Mouse (Mus musculus) midbrain, embryonic 16.5 days (tissue): ENCODE results near the gene Rab2b. TPM values are rescaled to one million over a fixed set of nuclear protein-coding genes. Genes with fewer than 3 reads are reported as not detected.
"Not testable (repeated sequence)": the region's sequence is repeated elsewhere in the genome, so short reads cannot be mapped to it uniquely, and the experiment has no call there.

ENCODE experiments used
- ATAC-seq: fragments of 200-750 bp; cut with Nextera tagmentation; 2 replicates; pipeline ENCODE4 v1.8.0; 2017; ENCODE audit warnings: moderate TSS enrichment
- H3K27ac ChIP-seq: fragments of 300-500 bp; sonication (generic); 2 replicates; pipeline ENCODE4 v1.5.1; 2014; ENCODE audit warnings: mild to moderate bottlenecking, low read length, mixed read lengths
- H3K27me3 ChIP-seq: fragments of 300-500 bp; sonication (generic); 2 replicates; pipeline ENCODE4 v1.6.1; 2014; ENCODE audit warnings: low read depth, low read length, mixed read lengths; ENCODE audit not compliant: control insufficient read depth, insufficient read depth
- H3K36me3 ChIP-seq: fragments of 300-500 bp; sonication (generic); 2 replicates; pipeline ENCODE4 v1.6.1; 2014; ENCODE audit warnings: mild to moderate bottlenecking, low read length, moderate library complexity, mixed read lengths; ENCODE audit not compliant: control insufficient read depth, insufficient read depth
- H3K4me1 ChIP-seq: fragments of 300-500 bp; sonication (generic); 2 replicates; pipeline ENCODE4 v1.6.1; 2014; ENCODE audit warnings: mild to moderate bottlenecking, low read length, mixed read lengths; ENCODE audit not compliant: control insufficient read depth, insufficient read depth
- H3K4me2 ChIP-seq: fragments of 300-500 bp; sonication (generic); 2 replicates; pipeline ENCODE4 v1.6.1; 2014; ENCODE audit warnings: mild to moderate bottlenecking, low read length, mixed read lengths
- H3K4me3 ChIP-seq: fragments of 300-500 bp; sonication (generic); 2 replicates; pipeline ENCODE4 v1.5.1; 2014; ENCODE audit warnings: low read depth, mild to moderate bottlenecking, low read length, moderate library complexity, mixed read lengths
- H3K9ac ChIP-seq: fragments of 300-500 bp; sonication (generic); 2 replicates; pipeline ENCODE4 v1.6.1; 2014; ENCODE audit warnings: low read depth, low read length, mixed read lengths
- H3K9me3 ChIP-seq: fragments of 300-500 bp; sonication (generic); replicated peaks from 2 replicates; pipeline ENCODE4 v1.6.1; 2014; ENCODE audit warnings: mild to moderate bottlenecking, low read length, mixed read lengths; ENCODE audit not compliant: control insufficient read depth, poor library complexity, severe bottlenecking
- WGBS: fragments of 180-500 bp; shearing (Covaris S2); extraction: QIAGEN DNeasy Blood & Tissue Kit; methylation state at CpG from one replicate; pipeline ENCODE4 v1.1.7; 2014; 5-methylcytosine and 5-hydroxymethylcytosine counted together
- polyA plus RNA-seq: library from polyadenylated mRNA; unstranded; fragments of >200 nt; fragmentation: Nextera tagmentation; extraction: Ambion mirVana; gene quantifications from 2 replicates; pipeline ENCODE4 v1.2.1, GENCODE M21; 2015

Rab2b gene
- polyA plus RNA-seq, 1 experiment from 2014 or later: 62.5 TPM

GRCm38 (mm10) chr14:52315283-52315780 lies 36.0 kb upstream of the Rab2b start:
- peak overlapping the region; percentile 97 for H3K27ac ChIP-seq
- H3K4me2 ChIP-seq: peak overlapping the region; percentile 81
- H3K27me3 ChIP-seq: no peaks in the 10 kb centered on the region
- ATAC-seq: peak; percentile 23
- peak overlapping the region; percentile 96 for H3K9ac ChIP-seq
- WGBS: 5% methylated on average over 17 of the region's 17 CpGs
- peak overlapping the region; percentile 83 for H3K4me3 ChIP-seq
- H3K36me3 ChIP-seq: peaks cover 19% of the 10 kb centered on the region
- peaks cover 53% of the 10 kb centered on the region for H3K4me1 ChIP-seq
- no peaks in the 10 kb centered on the region for H3K9me3 ChIP-seq

GRCm38 (mm10) chr14:52314808-52315150 lies 35.4 kb upstream of the Rab2b start:
- Histone ChIP-seq H3K9ac (peak overlapping the region; percentile 96), H3K4me3 (peak overlapping the region; percentile 83), H3K4me2 (peak overlapping the region; percentile 81), H3K27ac (peak overlapping the region; percentile 97), H3K36me3 (peaks cover 19% of the 10 kb centered on the region), H3K9me3 (no peaks in the 10 kb centered on the region), H3K4me1 (peaks cover 53% of the 10 kb centered on the region), H3K27me3 (no peaks in the 10 kb centered on the region)
- 37% methylated on average over 8 of the region's 8 CpGs for WGBS
- ATAC-seq: no peak

- Histone ChIP-seq H3K27me3 (no peaks in the 10 kb centered on the region), H3K9me3 (no peaks in the 10 kb centered on the region), H3K4me3 (peak overlapping the region; percentile 83; the same call in 1 of the 2 replicates), H3K27ac (no peak overlapping the region), H3K36me3 (peaks cover 19% of the 10 kb centered on the region), H3K9ac (peak overlapping the region; percentile 96; the same call in 1 of the 2 replicates), H3K4me2 (peak overlapping the region; percentile 81), H3K4me1 (peaks cover 53% of the 10 kb centered on the region)
- no peak for ATAC-seq
- WGBS: 80% methylated on average over 26 of the region's 26 CpGs
Measured at GRCm38 (mm10) chr14:52313931-52314807, 34.8 kb upstream of the Rab2b start.

GRCm38 (mm10) chr14:52310906-52311305 lies 31.6 kb upstream of the Rab2b start:
- Histone ChIP-seq H3K36me3 (peaks cover 19% of the 10 kb centered on the region), H3K4me2 (peak overlapping the region; percentile 1; the same call in 1 of the 2 replicates)
- WGBS: 92% methylated on average over 2 of the region's 2 CpGs

GRCm38 (mm10) chr14:52310343-52310742 lies 31.0 kb upstream of the Rab2b start:
- H3K4me1 ChIP-seq: peaks cover 45% of the 10 kb centered on the region
- H3K27ac ChIP-seq, H3K27me3 ChIP-seq: not testable (repeated sequence)

More at GRCm38 (mm10) chr14:52310906-52311305, 31.6 kb upstream of the Rab2b start:
- ATAC-seq: no peak
- H3K9me3 ChIP-seq: no peaks in the 10 kb centered on the region
- H3K27ac ChIP-seq: no peak overlapping the region
- no peak overlapping the region for H3K9ac ChIP-seq
- no peak overlapping the region for H3K4me3 ChIP-seq
- H3K4me1 ChIP-seq: peaks cover 46% of the 10 kb centered on the region
- H3K27me3 ChIP-seq: no peaks in the 10 kb centered on the region

GRCm38 (mm10) chr14:52306100-52306499 lies 26.8 kb upstream of the Rab2b start:
- H3K27me3 ChIP-seq: no peaks in the 10 kb centered on the region
- no peak overlapping the region for H3K9ac ChIP-seq
- no peak for ATAC-seq
- H3K36me3 ChIP-seq: no peaks in the 10 kb centered on the region
- 91% methylated on average over 2 of the region's 2 CpGs for WGBS
- H3K4me3 ChIP-seq: no peak overlapping the region
- H3K27ac ChIP-seq: no peak overlapping the region
- H3K4me2 ChIP-seq: no peak overlapping the region
- H3K4me1 ChIP-seq: peaks cover 12% of the 10 kb centered on the region
- no peaks in the 10 kb centered on the region for H3K9me3 ChIP-seq

More at GRCm38 (mm10) chr14:52310343-52310742, 31.0 kb upstream of the Rab2b start:
- peaks cover 19% of the 10 kb centered on the region for H3K36me3 ChIP-seq
- not testable (repeated sequence) for H3K9me3 ChIP-seq, H3K9ac ChIP-seq, H3K4me2 ChIP-seq, H3K4me3 ChIP-seq, ATAC-seq
- WGBS: 96% methylated on average over 5 of the region's 6 CpGs

GRCm38 (mm10) chr14:52304644-52305271 lies 25.4 kb upstream of the Rab2b start, which contains the start of gene Mettl3:
Mettl3 (minus strand) TSS chr14:52305128.
- Histone ChIP-seq H3K4me1 (peaks cover 9% of the 10 kb centered on the region), H3K9me3 (no peaks in the 10 kb centered on the region), H3K27me3 (no peaks in the 10 kb centered on the region), H3K36me3 (peaks cover 3% of the 10 kb centered on the region; the same call in 1 of the 2 replicates), H3K4me2 (peak within 1 kb of the TSS; percentile 83), H3K9ac (peak within 1 kb of the TSS; percentile 75), H3K27ac (peak within 1 kb of the TSS; percentile 91), H3K4me3 (peak within 1 kb of the TSS; percentile 64)
- WGBS: under 1% methylated on average over 45 of the region's 46 CpGs
- peak; percentile 95 for ATAC-seq

- not testable (repeated sequence) for H3K9me3 ChIP-seq, H3K27me3 ChIP-seq, H3K4me3 ChIP-seq, H3K9ac ChIP-seq, H3K27ac ChIP-seq, ATAC-seq, H3K4me1 ChIP-seq
- H3K4me2 ChIP-seq: peak overlapping the region; percentile 83
- 97% methylated on average over 3 of the region's 3 CpGs for WGBS
- peaks cover 11% of the 10 kb centered on the region for H3K36me3 ChIP-seq
Measured at GRCm38 (mm10) chr14:52303517-52303916, 24.2 kb upstream of the Rab2b start.
